Mouse (Mus musculus) heart, embryonic 15.5 days (tissue): ENCODE results near the gene Ryr2. TPM values are rescaled to one million over a fixed set of nuclear protein-coding genes. Genes with fewer than 3 reads are reported as not detected.

Experiments
- ATAC-seq: fragments of 200-750 bp; cut with Nextera tagmentation; replicated peaks from 2 replicates; pipeline ENCODE4 v1.8.0; 2017; ENCODE audit warnings: low read depth, moderate TSS enrichment; ENCODE audit not compliant: insufficient number of reproducible peaks, insufficient read depth, low FRiP score
- H3K27ac ChIP-seq: fragments of 300-500 bp; sonication (generic); 2 replicates; pipeline ENCODE4 v1.5.1; 2015; ENCODE audit warnings: mild to moderate bottlenecking, inconsistent platforms
- H3K27me3 ChIP-seq: fragments of 300-500 bp; sonication (generic); 2 replicates; pipeline ENCODE4 v1.6.1; 2015; ENCODE audit warnings: inconsistent platforms
- H3K36me3 ChIP-seq: fragments of 300-500 bp; sonication (generic); 2 replicates; pipeline ENCODE4 v1.6.1; 2015; ENCODE audit warnings: mild to moderate bottlenecking, inconsistent platforms
- H3K4me1 ChIP-seq: fragments of 300-500 bp; sonication (generic); replicated peaks from 2 replicates; pipeline ENCODE4 v1.6.1; 2015; ENCODE audit warnings: inconsistent platforms
- H3K4me2 ChIP-seq: fragments of 300-500 bp; sonication (generic); 2 replicates; pipeline ENCODE4 v1.6.1; 2015; ENCODE audit warnings: inconsistent platforms, mild to moderate bottlenecking, moderate library complexity
- H3K4me3 ChIP-seq: fragments of 300-500 bp; sonication (generic); 2 replicates; pipeline ENCODE4 v1.5.1; 2015; ENCODE audit warnings: mild to moderate bottlenecking, inconsistent platforms
- H3K9ac ChIP-seq: fragments of 300-500 bp; sonication (generic); 2 replicates; pipeline ENCODE4 v1.6.1; 2015; ENCODE audit warnings: mild to moderate bottlenecking, inconsistent platforms
- H3K9me3 ChIP-seq: fragments of 300-500 bp; sonication (generic); replicated peaks from 2 replicates; pipeline ENCODE4 v1.6.1; 2016; ENCODE audit warnings: inconsistent platforms
- WGBS: fragments of 180-500 bp; shearing (Covaris S2); methylation state at CpG from one replicate; pipeline ENCODE4 v1.1.7; 2015; ENCODE audit warnings: mixed read lengths; 5-methylcytosine and 5-hydroxymethylcytosine counted together
- polyA plus RNA-seq: library from polyadenylated mRNA; unstranded; fragments of >200 nt; fragmentation: Nextera tagmentation; extraction: Ambion mirVana; gene quantifications from 2 replicates; pipeline ENCODE4 v1.2.1, GENCODE M21; 2015

Gene Ryr2
- polyA plus RNA-seq, 1 experiment from 2014 or later = 30.0 TPM

DNA sequence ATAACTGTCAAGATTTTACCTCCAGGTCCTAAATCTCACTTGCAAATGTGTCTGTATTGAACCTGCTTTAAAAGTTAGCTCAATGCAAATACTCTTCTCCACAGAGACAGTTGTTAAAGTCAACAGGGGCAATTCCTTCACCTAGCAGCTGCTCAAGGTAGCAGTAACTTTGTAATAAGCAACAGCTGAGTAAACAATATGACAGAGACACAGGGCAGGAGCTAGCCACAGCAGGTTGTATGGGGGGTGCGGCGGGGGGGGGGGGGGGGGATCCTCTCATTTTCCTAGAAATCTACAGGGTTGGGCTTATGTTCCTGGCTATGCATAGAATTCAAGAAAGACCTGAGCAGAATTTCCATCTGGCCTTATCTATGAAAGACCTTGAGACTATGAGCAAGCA is 339.8 kb downstream of the Ryr2 start:
- no peak for ATAC-seq
- no peak overlapping the region for H3K4me2 ChIP-seq
- WGBS = 86% methylated on average over 1 of the region's 2 CpGs

DNA sequence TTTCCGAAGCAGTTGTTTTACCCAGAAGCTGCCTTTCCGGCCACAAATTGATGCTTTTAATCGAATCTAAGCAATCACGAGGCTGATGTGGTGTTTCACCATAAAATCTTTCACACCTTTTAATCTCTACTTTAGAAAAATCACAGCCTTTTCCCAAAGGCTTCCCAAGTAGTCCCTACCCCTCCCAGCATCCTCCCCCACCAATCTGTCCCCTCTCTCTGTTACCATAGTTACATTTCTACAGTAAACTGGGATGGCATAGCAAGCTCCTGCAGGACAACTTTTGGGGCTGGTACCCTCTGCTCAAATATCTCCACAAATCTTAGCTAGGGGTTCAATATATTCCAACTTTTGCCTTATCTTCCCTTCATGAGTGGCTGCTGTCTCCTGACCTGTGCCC is 342.8 kb downstream of the Ryr2 start:
- 84% methylated on average over 4 of the region's 4 CpGs for WGBS
- Histone ChIP-seq H3K36me3 (peaks cover 7% of the 10 kb centered on the region; the same call in 1 of the 2 replicates), H3K9me3 (no peaks in the 10 kb centered on the region), H3K4me1 (no peaks in the 10 kb centered on the region), H3K9ac (no peak overlapping the region), H3K4me3 (no peak overlapping the region), H3K27me3 (no peaks in the 10 kb centered on the region), H3K4me2 (no peak overlapping the region), H3K27ac (no peak overlapping the region)
- no peak for ATAC-seq

More for the DNA sequence above, 339.8 kb downstream of the Ryr2 start:
- Histone ChIP-seq H3K4me1 (0 out of 2 replicates have a peak, but pooled peaks cover 5% of the 10 kb centered on the region), H3K9me3 (no peaks in the 10 kb centered on the region), H3K27me3 (no peaks in the 10 kb centered on the region), H3K36me3 (peaks cover 5% of the 10 kb centered on the region), H3K4me3 (no peak overlapping the region), H3K9ac (no peak overlapping the region), H3K27ac (no peak overlapping the region)

DNA sequence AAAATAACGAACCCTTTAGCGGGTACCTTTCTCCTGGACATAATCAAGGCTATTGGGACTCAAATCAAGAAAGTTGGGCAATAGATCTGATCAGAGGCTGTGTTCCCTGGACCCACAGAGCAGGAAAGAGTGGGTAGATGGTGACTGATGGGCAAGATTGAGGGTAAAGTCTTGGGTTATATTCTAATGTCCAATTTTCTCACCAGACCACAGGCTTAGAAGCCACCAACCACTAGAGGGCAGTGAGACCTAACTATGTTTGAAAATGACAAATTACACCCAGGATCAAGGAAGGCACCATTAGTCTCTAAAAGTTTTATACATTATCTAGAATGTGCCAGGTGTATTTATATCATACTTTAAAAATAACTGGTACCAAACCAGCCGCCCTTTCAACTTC is 343.6 kb downstream of the Ryr2 start:
- 83% methylated on average over 3 of the region's 3 CpGs for WGBS
- H3K36me3 ChIP-seq = peaks cover 7% of the 10 kb centered on the region; the same call in 1 of the 2 replicates
- no peak overlapping the region for H3K27ac ChIP-seq
- H3K4me2 ChIP-seq = no peak overlapping the region
- H3K4me3 ChIP-seq = no peak overlapping the region
- no peaks in the 10 kb centered on the region for H3K4me1 ChIP-seq
- no peak overlapping the region for H3K9ac ChIP-seq
- H3K27me3 ChIP-seq = no peaks in the 10 kb centered on the region
- no peaks in the 10 kb centered on the region for H3K9me3 ChIP-seq
- ATAC-seq = no peak

DNA sequence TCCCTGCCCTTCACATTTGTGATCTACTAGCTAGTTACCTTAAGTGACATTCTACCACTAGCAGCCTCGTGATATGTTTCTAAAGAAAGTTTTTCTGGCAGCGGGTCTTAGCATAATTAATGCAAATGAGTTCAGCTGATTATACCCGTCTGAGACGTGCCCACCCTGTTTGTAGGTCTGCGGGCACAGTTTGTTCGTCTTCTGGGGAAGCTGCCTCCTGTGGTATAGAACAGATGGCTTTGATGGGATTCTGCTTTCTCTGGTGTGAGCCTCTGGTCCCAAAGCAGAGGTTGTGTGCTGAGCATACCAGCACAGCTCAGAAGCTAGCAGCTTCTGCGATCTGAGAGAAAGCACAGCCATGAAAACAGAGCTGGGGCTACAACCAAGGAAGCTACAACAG is 348.9 kb downstream of the Ryr2 start:
- Histone ChIP-seq H3K4me3 (no peak overlapping the region), H3K4me2 (no peak overlapping the region), H3K27ac (no peak overlapping the region), H3K36me3 (peaks cover 7% of the 10 kb centered on the region; the same call in 1 of the 2 replicates), H3K4me1 (peaks cover 6% of the 10 kb centered on the region), H3K9me3 (no peaks in the 10 kb centered on the region), H3K9ac (no peak overlapping the region), H3K27me3 (no peaks in the 10 kb centered on the region)
- ATAC-seq = no peak
- 64% methylated on average over 7 of the region's 7 CpGs for WGBS

DNA sequence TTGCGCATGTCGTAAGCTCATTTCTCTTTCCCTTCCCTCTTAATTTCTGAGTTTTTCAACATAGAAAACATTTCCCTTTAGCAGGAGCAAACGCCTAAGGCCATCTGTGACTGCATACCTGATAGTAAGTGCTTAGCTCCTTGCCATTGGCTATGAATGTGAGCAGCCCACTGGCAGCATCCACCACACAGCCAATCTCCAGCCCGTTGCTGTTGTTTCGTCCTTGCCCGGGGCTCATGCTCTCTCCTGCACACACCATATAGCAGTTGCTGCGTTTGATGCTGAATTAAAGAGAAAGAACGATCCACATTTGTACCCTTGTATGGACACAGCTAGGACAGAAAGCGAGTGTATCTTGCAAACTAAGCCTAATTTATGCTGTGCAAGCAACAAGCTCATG is 361.3 kb downstream of the Ryr2 start:
- no peak for ATAC-seq
- Histone ChIP-seq H3K9me3 (no peaks in the 10 kb centered on the region), H3K27ac (no peak overlapping the region), H3K27me3 (no peaks in the 10 kb centered on the region), H3K4me1 (no peaks in the 10 kb centered on the region), H3K4me2 (no peak overlapping the region), H3K9ac (no peak overlapping the region), H3K4me3 (no peak overlapping the region), H3K36me3 (peaks cover 52% of the 10 kb centered on the region; the same call in 1 of the 2 replicates)
- WGBS = 87% methylated on average over 9 of the region's 9 CpGs

DNA sequence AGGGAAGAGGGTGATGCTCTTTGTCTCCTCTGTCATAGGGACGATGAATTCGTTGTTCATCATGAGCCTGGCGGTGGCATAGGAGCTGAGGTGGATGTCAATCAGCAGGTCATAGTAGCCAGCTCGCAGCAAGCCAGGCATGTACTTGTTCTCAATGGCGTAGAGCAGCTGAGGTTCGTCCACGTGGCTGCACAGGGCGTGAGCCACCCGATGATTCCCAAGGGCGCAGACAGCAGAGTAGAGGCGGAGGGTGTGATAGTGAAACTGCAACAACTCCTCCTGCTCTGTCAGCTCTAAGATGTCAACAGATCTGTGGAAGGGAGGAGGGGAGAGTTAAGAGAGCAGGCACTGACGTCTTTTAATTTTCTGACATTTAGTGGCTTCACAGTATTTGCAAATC is 368.5 kb downstream of the Ryr2 start:
- Histone ChIP-seq H3K4me1 (no peaks in the 10 kb centered on the region), H3K27me3 (no peaks in the 10 kb centered on the region), H3K36me3 (peaks cover 49% of the 10 kb centered on the region), H3K4me3 (no peak overlapping the region), H3K9me3 (no peaks in the 10 kb centered on the region), H3K4me2 (no peak overlapping the region), H3K27ac (no peak overlapping the region), H3K9ac (no peak overlapping the region)
- ATAC-seq = 0 out of 2 replicates have a peak, but pooled peaks have one; percentile 56
- WGBS = 55% methylated on average over 12 of the region's 12 CpGs

DNA sequence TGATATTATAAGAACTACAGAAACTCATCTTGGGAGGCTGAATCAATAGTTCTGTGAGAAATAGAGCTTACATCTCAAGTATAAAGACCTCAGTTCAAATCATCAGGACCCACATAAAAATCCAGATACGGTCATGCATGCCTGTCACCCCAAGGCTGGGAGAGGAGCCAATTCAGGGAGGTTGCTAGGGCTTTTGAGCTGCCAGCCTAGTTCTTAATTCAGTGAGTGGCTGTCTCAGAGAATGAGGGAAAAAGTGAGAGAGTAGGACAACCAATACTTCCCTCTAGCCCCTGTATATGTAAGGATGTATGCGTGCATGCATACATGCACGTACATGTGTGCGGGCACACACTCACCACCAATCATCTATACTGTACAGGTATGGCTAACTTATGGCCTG is 390.5 kb downstream of the Ryr2 start:
- Histone ChIP-seq H3K9me3 (no peaks in the 10 kb centered on the region), H3K36me3 (peaks cover 52% of the 10 kb centered on the region), H3K4me3 (no peak overlapping the region), H3K4me1 (no peaks in the 10 kb centered on the region), H3K4me2 (no peak overlapping the region), H3K9ac (no peak overlapping the region), H3K27ac (no peak overlapping the region), H3K27me3 (no peaks in the 10 kb centered on the region)
- no peak for ATAC-seq
- WGBS = 89% methylated on average over 4 of the region's 4 CpGs

DNA sequence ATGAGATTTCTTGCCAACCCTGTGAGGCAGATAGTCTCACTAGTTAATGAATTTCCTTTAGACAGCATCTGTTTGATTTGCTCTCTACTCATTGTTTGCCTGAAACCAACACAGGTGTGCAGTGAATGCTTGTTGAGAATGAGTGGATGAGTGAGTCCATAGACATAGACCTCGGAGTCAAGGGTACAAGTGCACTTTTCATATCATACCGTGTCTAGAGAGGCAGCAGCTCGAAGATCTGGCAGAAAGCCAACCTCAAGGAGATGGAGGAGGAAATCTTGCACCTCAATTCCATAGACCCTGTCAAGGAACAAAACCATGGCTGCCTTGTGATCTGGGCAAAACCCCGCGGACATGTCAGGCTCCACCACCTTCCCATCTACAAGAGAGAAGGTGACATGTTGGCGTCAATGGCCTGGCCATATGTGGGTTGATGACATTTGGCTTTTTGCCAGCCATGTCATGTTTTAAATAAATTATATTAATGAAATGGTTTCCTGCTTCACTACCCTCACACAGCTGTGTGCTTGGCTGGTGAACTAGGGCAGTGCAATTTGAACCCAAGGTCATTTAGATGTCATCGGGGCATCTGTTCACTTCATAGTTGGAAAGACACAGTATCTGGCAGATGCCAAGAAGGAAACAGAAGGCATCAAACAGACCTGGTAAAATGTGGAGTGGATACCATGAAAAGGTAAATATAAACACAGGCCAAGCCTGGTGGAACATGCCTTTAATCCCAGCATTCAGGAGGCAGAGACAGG is 396.9 kb downstream of the Ryr2 start:
- 71% methylated on average over 7 of the region's 7 CpGs for WGBS
- H3K9ac ChIP-seq = no peak overlapping the region
- H3K27me3 ChIP-seq = no peaks in the 10 kb centered on the region
- H3K4me1 ChIP-seq = no peaks in the 10 kb centered on the region
- H3K9me3 ChIP-seq = no peaks in the 10 kb centered on the region
- H3K36me3 ChIP-seq = peaks cover 52% of the 10 kb centered on the region
- H3K4me2 ChIP-seq = no peak overlapping the region
- H3K4me3 ChIP-seq = no peak overlapping the region
- no peak for ATAC-seq
- H3K27ac ChIP-seq = no peak overlapping the region

DNA sequence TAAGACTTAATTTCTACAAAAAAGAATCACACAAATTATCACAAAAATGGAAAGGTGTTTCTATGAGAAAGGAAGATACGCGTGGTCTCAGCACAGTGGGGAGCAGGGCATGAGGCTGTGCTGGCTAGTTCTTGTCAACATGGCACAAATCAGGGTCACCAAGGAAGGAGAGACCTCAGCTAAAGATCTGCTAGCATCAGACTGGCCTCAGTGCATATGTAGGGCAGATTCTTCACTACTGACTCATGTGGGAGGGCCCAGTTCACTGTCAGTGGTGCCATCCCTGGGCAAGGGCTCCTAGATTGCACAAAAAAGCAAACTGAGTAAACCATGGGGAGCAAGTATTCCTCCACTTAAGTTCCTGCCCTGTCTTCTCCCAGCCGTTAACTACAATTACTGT is 405.0 kb downstream of the Ryr2 start:
- 85% methylated on average over 3 of the region's 3 CpGs for WGBS
- ATAC-seq = no peak
- Histone ChIP-seq H3K36me3 (peaks cover 48% of the 10 kb centered on the region), H3K9ac (no peak overlapping the region), H3K4me1 (no peaks in the 10 kb centered on the region), H3K9me3 (no peaks in the 10 kb centered on the region), H3K27me3 (no peaks in the 10 kb centered on the region), H3K4me3 (no peak overlapping the region), H3K4me2 (no peak overlapping the region), H3K27ac (no peak overlapping the region)

DNA sequence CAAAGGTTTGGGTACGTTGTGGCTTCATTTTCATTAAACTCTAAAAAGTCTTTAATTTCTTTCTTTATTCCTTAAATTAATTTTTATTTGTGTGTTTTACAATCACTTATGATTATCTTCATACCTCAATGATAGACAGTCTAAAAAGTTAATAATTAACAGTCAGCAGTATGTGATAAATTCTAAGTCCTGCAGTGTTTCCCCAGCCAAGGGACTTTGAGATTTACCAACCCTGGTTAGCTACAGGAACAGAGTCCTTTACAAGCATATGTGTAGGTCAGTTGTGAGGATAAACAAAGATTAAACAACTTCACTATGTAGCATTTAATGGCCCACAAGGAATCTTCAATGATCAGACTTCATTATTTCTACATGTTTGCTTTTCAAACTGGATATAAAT is 410.2 kb downstream of the Ryr2 start:
- Histone ChIP-seq H3K4me2 (no peak overlapping the region), H3K9ac (no peak overlapping the region), H3K4me1 (no peaks in the 10 kb centered on the region), H3K27me3 (no peaks in the 10 kb centered on the region), H3K36me3 (peaks cover 35% of the 10 kb centered on the region), H3K9me3 (no peaks in the 10 kb centered on the region), H3K4me3 (no peak overlapping the region), H3K27ac (no peak overlapping the region)
- 88% methylated on average over 1 of the region's 1 CpGs for WGBS
- ATAC-seq = no peak

DNA sequence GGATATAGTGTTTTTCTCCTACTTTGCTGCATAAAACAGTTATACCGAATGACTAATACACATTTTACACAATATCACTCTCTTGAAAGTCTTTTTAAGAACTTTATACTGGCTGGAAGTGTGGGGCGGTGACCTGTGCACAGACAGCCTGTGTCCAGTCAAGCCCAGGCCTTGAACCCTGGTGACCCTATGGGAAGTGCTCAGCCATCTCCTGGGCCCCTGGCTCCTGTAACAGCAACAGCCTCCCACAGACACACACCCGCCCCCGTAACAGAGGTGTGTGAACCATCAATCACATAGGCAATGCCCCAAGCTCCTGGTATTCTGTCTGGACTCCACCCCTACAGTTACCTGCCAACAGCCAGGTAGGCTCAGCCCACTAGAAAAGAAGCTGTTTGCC is 424.9 kb downstream of the Ryr2 start:
- Histone ChIP-seq H3K4me2 (no peak overlapping the region), H3K27ac (no peak overlapping the region), H3K4me3 (no peak overlapping the region), H3K4me1 (no peaks in the 10 kb centered on the region), H3K36me3 (peaks cover 24% of the 10 kb centered on the region; the same call in 1 of the 2 replicates), H3K9me3 (no peaks in the 10 kb centered on the region), H3K27me3 (no peaks in the 10 kb centered on the region), H3K9ac (no peak overlapping the region)
- 83% methylated on average over 4 of the region's 4 CpGs for WGBS
- ATAC-seq = no peak

DNA sequence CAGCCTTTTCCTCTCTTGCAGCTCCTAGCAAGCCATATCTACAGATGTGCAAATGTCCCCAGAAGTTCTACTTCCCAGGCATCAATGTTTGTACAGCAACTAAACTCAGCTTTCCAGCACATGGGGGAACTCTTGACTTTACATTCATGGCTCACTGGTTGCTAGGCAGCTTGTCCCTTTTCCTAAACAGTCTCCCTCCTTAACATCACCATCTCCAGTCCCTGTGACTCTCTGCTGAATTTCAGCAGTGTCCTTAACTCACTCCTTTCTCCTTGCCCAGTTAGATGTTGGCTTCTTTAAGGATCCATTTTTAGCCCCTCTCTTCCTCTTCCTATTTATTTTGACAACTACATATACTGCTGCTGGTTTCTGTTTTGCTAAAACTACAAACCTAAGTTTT is 443.9 kb downstream of the Ryr2 start:
- Histone ChIP-seq H3K9me3 (no peaks in the 10 kb centered on the region), H3K27me3 (no peaks in the 10 kb centered on the region), H3K9ac (no peak overlapping the region), H3K4me3 (no peak overlapping the region), H3K36me3 (peaks cover 20% of the 10 kb centered on the region), H3K4me1 (no peaks in the 10 kb centered on the region), H3K4me2 (no peak overlapping the region), H3K27ac (no peak overlapping the region)
- 0 out of 2 replicates have a peak, but pooled peaks have one; percentile 39 for ATAC-seq
